Mouse (Mus musculus): Measurements from ENCODE around the gene Epb41l3.

The Epb41l3 gene

DNA sequence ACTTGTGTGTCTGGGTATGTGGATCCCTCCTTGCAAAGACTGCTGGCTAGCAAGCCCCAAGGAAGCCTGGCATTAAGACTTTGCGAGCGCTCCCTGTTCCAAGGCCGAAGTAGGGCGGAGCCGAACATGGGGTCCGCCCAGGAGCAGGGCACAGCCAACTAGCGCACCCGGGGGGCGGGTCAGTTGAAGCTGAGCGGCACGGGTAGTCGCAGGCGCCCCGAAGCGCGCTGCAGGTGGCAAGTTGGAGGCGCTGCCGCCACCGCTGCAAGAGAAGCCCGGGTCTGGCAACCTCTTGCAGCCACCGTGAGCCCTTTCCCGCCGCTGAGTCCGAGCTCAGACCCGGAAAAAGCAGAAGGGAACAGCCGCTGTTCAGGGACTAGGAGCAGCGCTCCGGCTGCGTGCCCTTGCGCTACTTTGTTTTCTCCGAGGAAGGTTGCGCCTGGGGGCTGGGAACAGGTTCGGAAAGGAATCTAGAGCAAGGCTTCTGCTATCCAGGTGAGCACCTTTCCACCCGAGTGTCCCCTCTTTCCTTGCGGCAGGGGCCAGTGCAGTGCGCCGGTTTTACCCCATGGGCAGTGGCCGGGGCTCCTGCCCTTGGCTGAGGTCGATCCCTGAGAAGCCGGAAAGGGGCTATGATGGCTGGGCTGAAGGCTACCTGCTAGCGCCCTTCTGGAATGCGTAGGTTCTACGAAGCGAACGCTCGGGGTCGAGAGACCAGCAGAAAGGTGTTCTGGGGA lies at the start of gene Epb41l3:
Gene Epb41l3, plus strand, starts transcription at position 183 of the 737 bp plus-strand sequence.
- DNase-seq: peak; percentile 94

DNA sequence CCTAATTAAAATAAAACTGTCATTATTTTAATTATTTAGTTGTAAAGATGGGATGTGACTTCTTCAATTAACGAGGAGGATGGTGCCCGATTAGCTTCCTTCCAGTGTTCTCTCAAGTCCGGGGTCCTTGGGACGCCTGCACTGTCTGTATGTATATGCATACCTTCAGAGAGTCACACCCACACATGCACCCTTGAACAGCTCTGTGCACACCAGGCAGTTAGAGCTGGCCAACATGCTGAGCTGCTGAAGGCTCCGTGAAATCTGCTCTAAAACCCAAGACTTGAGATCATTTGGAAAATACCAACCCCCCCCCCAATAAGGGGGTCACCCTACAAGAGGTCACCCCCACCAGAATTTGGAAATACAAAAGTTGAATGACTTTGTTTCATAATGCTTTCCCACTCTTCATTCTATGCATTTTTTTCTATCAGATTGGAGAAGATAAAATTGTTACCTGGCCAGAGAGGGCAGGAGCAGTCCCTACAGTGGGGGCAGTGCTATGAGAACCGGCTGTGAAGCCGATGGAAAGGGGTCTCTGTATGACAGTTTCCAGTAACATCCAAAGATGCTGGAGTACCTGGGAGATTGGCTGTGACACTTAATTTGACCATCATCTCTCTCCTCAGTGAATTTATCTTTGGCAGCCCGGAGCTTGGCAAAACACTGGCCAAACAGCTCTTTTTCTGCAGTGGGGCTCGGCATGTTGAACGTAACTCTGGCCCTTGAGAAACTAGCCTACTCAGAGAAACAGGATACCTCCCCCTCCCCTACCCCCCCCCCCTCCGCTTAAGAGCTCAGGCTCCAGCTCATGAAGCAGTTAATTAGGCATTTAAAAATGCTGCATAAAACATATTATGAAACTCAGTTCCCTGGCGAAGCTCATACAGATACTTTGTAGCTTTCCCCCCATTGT lies 36.5 kb upstream of the Epb41l3 start:
- DNase-seq: peak; percentile 73

DNA sequence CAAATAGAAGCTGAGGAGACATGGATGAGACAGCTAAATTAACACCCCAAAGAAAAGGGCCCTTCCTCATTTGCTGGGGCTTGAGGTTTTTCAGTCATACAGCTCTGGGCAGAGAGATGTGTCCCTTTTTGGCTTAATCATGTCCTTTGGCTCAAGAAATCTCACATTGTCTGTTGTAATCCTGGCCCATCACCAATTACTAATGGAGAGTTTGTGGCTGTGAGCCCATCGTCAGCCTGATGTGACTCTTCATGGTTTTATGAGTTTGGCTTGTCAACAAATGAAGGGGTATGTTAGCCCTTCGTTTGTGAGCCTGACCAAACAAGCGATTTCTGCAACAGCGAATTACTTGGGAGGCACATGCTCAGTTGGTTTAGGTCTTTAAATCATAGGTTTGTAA lies 34.0 kb upstream of the Epb41l3 start:
- peak; percentile 77 for DNase-seq

DNA sequence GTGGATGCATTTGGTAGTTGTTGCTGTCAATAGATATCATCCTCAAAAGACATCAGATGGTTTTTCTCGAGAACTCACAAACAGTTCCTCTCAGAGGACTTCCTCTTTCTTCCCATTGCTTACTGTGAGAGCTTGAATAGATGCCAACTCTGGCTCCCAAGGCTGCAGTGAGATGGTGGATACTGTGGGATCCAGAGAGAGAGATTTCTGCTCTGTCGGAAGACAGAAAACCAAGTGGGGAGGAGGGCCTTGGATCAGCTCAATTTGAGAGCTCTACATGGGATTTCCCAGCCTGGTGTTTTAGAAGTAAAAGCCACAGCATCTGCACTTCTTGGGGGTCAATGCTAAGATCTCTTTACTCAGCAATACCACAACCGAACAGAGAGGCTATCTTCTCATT lies 26.7 kb upstream of the Epb41l3 start:
- no peak for DNase-seq

DNA sequence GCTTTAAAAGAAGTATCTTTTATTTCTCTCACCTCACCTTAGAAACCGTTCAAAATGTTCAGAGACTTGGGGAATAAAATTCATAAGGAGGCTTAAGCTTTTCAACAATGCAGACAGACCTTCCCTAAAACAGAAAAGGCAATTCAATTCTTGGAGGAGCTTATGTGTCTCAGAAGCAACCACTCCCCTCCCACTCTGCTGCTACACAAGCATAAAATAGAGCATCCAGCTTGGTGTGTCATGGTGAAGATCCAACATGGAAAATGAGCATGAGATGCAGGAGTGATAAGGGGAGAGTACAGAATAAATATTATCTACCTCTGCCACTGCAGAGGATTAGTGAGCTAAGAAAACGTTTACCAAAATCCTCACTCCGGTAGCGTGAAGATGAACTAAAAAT lies 21.5 kb upstream of the Epb41l3 start:
- peak; percentile 27 for DNase-seq

DNA sequence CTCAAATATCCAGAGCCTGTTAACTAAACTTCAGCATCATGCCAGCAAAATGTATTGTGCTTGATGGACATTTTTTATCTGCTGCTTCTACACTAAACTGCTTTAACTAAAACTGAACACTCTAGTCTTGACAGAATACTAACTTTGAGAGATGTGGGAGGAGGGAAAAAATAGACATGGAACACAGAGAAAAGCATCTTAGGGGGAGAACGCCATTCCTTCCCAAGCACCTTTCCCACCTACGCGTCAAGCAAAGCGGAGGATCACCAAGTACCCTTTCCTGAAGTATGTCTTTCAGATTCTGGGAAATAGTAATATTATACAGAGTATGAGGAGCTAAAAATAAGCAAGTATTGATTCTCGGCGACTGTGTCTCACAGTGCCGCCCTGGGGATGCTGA lies 15.7 kb upstream of the Epb41l3 start:
- DNase-seq: no peak

DNA sequence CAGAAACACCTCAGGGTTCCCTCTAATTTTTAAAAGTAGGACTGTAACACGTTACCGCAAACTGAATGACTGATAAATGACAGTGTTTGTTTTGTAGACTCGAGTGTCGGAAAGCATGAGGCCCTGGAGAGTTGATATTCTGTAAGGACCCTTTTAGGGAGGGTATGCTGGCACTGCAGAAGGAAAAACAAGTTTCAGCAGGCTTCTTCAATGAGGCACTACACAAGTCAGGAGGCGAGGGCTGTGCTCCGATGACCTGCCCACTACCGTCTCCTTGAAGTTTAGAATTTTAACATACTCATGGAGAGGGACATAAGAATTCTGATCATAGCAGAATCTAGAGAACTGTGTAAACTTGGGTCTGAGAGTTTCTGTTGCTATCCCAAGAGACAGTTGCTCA lies 15.1 kb upstream of the Epb41l3 start:
- DNase-seq: peak; percentile 36

DNA sequence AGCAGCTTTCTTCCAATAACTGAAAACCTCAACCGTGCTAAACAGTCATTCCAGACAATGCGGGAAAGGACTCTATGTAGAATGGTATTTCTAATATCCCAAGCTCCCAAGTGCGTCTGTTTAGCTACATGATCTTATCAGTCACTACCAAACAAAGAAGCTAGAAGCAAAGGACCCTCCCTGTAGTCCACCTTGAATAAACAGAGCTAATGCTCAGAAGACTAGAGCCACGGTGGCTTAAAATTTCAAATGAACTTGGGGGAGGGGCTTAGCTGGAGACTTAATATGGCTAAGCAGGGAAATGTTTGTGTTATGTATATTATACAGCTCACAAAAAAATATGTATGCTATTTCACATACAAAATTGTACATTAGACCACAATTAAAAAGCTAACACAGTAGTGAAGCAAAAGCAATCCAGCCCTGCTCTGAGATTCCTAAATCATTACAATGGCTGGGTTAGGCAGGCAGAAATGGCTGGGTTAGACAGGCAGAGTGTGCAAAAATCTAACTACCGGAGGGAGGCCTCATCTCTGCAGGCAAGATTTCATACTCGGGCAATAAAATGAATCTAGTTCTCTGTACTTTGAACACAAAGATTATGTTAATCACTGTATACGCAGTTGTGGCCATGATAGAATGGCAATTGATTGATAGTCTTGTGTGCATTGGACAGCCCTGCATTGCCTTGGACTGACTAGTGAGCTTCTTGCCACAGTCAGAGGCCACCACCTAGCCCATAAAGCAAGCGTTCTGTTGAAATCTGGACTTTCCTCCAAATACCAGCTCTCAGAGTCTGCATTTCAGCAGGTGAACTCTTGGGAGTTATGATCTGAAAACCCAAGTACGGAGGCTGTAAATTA lies 13.4 kb upstream of the Epb41l3 start:
- no peak for DNase-seq

DNA sequence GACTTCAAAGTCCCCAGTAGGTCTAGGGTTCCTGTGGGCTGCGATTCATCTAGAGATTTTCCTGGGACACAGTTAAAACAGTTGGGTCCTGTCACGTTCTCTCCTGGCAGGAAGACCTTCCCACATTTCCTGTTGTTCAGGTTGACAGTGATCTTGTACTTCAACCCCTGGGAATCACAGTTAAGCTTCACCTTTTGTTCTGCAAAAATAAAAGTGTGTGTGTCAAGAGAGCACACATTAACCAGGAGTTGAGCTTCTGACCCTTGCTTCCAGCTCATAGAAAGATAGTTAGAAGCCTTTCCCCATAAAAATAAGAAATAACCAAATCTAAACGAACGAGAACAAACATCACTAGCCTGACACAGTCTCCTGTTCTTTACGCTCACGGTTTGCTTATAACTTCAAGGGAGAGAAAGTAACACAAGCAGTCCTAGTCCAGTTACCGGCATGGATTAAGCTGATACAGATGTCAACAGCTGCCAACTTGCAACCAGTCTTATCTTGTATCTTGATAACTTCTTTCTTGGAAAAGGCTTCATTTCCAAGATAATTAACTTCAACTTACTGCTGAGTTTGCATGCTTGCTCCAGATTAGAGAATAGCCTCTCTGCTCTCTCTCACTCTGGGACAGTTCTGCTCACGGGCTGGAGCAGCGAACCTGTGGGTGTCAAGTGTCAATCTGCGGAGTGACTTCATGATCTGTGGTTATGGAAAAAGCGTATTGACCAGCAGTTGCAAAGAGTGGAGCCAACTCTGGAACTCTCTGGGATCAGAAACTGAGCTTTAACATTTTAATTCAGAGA lies 7.3 kb upstream of the Epb41l3 start:
- DNase-seq: peak; percentile 61

DNA sequence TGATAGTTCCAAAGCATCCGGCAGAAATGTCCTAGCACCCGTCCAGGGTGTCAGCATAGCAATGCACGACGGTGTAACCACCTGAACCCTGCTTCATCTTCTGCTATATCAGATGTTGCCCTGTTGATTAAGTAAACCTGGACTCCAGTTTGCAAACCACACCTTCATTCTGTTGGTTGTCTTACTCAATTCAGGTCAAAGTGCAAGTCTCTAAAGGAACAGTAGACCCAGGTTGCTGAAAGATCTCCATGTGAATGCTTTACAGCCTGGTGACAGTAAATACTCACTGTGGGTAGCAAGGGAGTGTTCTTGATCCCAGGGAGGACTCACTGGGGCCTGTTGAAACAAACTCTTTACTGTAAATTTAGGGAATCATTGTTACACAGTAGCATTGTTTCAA lies 1.4 kb upstream of the Epb41l3 start:
- no peak for DNase-seq

DNA sequence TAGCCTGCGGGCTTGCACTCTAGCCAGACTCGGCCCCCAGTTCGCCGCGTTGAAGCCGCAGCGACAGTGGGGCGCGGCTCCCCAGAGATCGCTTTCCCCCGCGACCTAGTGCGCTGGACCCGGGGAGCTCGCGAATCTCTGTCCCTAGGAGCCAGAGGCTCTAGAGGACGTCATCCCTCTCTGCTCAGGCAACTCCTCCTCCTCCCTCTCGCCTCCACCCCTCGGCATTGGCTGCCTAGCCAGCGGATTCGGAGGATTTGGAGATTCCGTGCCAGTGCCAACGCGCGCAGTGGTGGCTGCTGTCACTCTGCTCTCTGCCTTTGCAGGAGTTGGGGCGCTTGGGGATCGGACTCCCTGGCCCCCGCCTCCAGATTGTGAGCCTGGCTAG lies 749 bp downstream of the Epb41l3 start:
- DNase-seq: peak; percentile 88

DNA sequence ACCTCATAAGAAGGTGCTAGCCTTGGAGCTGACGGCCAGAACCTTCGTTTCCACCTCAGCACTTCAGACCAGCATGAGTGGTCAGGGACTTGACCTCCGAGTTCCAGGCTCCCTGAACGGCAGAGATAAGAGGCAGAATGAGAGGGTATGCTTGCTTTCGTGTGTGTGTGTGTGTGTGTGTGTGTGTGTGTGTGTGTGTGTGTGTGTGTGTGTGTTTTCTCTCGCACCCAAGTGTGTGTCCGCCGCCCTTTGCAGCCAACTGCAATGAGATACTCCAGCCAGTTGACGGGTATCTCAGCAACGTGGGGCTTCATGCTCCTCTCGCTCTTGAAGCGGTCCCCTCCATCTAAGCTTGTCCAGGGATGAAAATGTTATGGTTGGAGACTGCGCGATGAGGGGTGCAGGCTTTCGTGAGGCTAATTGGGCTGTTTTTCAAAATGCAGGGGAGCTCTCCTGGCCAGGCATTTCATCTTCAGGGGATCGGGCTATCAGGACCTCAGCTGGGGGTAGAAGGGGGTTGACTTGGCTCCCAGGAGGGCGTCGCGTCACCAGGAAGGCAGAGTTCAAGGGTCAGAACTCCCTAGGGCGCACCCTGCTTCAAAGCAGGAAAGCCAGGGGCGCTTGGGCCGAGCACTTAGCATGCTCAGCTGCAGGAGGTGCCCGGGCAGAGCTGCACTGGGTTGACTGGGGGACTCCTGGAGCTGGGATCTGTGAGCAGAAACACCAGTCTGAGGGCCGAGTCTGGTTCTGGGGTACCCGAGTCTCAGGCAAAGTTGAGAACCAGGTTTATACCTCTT lies 1.5 kb downstream of the Epb41l3 start:
- DNase-seq: peak; percentile 86

DNA sequence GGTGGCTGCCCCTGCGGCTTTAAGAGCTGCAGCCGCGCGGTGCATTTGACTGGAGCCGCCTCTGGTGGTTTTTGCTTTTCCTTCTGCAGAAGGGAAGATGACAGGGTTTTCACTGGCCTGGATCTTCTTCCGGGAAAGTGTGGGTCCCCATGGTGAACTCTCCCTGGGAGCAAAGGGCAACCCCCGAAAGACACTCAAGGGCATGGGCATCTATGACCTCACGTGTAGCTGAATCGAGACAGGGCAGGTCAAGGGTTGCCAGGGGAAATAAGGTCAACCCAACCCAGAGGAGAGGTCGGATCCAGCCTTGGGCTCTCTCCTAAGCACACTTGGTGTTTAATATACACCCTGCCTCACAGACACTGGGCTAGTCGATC lies 2.0 kb downstream of the Epb41l3 start:
- DNase-seq: no peak

DNA sequence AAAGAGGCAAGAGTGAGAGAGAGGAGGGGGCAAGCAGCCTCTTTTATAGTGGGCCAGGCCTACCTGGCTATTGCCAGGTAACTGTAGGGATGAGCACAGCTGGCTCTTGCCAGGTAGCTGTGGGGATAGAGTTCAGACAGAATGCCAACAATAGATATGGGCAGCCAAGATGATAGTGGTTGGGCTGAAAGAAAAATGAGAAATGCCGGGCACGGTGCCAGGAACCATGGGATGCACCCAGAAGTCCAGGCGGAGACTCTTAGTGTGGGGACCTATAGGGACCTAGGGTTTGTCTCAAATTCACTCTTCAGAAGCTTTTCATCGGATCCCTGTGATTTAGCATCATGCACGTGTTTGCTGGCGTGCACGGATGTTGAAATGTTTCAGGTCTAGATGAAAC lies 6.8 kb downstream of the Epb41l3 start:
- DNase-seq: peak; percentile 52

DNA sequence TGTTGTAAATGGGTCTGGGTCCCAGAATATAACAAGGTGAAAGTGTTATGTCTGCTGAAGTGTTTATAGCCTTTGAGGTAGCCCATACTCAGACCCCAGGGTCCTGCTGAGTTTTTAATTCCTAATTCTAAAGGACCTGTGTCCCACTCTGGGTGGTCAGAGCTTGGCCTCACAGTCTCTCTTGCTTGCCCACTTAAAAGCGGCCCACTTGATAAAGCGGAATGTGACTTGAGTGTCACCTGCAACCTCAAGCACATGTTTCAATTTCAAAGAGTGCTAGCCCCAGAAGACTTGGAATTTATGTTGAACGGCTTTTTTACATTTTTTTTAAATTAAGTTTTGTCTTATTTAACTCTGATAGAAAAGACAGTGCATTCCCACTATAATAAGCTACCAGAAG lies 16.1 kb downstream of the Epb41l3 start:
- DNase-seq: peak; percentile 39

DNA sequence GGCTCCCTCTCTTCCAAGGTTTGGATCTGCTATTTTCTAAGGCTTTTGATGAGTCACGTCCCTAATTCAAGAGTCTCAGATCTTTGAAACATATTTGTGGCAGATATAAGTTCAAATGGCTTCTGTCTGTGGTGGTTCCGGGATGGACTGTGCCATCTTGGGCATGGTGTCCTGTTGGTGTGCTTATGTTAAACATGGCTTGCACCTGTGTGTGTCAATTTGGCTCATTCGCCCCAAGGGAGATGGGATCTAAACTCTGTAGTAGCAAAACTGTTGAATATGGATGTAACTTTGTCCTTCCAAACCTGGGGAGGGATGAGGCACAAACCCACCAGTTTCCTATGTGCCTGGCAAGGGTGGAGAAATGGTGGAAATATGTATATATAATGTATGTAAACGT lies 21.6 kb downstream of the Epb41l3 start:
- DNase-seq: peak; percentile 17

DNA sequence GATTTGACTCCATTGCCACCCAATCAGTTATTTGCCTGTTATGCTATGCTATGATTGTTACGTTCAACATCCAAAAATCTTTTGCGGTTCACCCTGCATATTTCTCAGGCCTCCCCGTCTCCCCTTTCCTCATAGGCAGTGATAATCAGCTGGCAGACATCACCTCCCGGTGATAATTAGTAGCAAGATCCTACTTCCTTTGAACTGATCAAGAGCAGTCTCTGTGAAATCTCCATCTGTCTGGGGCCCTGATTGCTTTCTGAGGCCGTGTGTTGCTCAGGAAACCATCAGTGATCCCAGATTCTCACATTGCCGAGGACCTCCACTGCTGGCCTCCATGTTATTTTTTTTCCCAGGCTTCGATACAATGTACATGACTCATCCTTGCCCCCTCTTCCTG lies 22.5 kb downstream of the Epb41l3 start:
- DNase-seq: peak; percentile 54

DNA sequence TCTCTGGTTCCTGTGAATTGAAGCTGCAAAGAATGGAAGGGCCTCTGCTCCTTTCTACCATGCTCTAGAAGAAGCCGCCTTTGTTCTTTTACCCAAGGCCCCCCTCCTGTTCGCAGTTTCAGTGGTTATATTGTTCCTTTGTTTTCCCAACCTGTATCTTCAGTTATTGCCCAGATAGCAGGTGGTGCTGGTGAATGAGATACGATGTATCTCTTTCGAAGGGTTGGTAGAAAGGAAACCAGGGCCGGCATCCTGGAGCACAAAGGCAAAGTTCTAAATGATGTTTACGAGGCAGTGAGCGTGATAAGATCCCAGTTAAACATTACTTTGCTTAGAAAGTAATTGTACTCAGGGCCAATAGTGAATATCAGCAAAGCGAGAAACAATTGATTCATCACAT lies 27.8 kb downstream of the Epb41l3 start:
- peak; percentile 53 for DNase-seq

DNA sequence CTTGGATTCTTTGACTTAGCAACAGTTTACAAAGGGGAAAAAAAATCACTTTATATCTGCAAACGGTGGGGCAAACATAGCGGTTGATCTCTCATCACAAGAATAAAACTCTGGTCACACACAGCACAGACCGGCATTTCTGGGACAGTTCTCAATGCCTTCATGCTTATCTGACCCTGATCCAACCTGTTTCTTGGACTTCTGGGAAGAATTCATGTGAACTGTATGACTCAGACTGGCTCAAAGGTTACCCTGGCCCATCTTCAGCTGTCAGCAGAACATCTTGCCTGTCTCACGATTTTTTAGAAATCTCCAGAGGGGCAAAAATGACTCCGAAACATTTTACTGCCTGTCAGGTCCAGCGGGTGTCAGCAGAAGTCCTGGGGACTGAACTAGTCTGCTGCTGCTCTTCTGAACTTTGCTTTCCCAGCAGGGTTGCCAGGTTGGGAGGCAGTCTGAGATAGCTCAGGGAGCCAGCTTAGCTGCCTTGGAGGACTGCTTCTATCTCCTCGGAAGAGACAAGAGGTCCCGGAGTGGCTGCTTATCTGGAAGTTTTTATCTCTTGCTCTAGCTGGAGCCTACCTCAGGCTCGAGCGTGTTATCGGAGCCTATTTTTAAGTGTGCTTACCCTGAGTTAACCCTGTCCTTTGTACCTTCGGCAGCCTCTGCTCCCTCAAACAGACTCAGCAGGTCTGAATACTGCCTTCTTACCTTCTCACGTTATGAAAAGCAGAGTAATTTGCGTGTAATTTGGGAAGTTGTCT lies 29.7 kb downstream of the Epb41l3 start:
- peak; percentile 88 for DNase-seq

DNA sequence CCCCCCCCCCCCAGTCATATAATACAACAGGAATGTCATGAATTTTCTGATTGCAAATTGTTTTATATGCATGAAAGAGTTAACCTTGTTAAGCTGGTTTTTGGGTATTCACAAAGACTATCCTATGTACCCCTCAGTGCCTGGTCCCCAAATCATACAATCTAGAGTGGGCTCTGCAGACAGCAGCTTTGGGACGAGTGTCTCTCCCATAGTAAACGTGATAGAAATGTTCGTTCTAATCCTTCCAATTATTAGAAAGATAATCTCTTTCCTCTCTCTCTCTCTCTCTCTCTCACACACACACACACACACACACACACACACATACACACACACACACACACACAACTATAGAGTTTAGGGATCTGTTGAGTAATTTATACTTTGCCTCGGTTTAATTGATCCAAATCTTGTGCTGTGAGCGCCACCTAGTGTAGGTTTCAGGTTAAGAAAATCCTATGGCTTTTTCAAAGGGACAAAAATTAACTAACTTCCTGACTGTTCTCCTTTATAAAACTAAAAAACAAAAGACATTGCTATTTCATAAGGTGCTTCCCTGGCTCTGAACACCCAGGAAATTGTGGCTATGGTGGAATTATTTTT lies 30.4 kb downstream of the Epb41l3 start:
- peak; percentile 36 for DNase-seq
